Mouse (Mus musculus): ENCODE measurements at regions not wholly inside any gene's neighbourhood (a gene's known extent, or its start where the extent isn't known, plus 50 kb on each side); places are given as distances from the start of the nearest gene placed in this dataset.

DNA sequence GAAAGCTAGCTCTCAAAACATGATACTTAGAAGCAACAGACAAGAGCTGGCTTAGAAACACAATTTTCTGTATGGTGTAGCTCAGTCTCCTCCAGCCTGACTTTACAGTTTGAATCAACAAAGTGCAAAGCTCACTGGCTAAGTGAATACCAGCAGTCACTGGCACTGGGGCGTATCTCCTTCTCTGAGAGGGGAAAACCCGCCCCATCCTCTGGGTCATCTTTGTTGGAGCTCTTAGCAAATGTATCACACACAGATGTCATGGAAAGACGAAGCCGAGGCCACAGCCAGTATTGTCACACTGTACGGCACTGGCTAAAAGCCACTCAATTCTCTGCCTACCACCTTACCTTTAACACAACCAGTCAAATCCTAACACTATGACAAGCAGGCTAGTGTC is 267.8 kb downstream of the Bcor start:
- TF ChIP-seq CTCF (IDR thresholded peaks at IDR 0.05; ENCODE audit: extremely low read depth, insufficient read length, insufficient replicate concordance, low read depth, low read length): no peak
- TF ChIP-seq POLR2A (IDR thresholded peaks at IDR 0.05; ENCODE audit: low read depth, low read length): no peak
